Mouse (Mus musculus) cortical plate, adult 2 months (tissue): ENCODE results near the gene Nrxn1.

Experiments used
- CTCF ChIP-seq: fragments of 200-500 bp; IDR thresholded peaks from 2 replicates; pipeline ENCODE4 v1.5.1; 2011; ENCODE audit warnings: mild to moderate bottlenecking, control low read depth, low read length; ENCODE audit not compliant: insufficient read depth; ENCODE audit errors: extremely low read depth
- POLR2A ChIP-seq: fragments of 200-500 bp; IDR thresholded peaks from 2 replicates; pipeline ENCODE4 v1.6.1; 2011; ENCODE audit warnings: mild to moderate bottlenecking, low read length, control low read depth; ENCODE audit not compliant: insufficient read depth; ENCODE audit errors: extremely low read depth

- TF ChIP-seq CTCF (no peak), POLR2A (no peak)
Observed at GRCm38 (mm10) chr17:90443067-90443466, 649.8 kb downstream of the Nrxn1 start.
